Mouse (Mus musculus) midbrain, embryonic 11.5 days (tissue): ENCODE data around the gene Mmp24. TPM values are rescaled to one million over a fixed set of nuclear protein-coding genes. Genes with fewer than 3 reads are reported as not detected.

Experiments used
- ATAC-seq: fragments of 200-750 bp; cut with Nextera tagmentation; 2 replicates; pipeline ENCODE4 v1.8.0; 2017; ENCODE audit warnings: moderate TSS enrichment, moderate library complexity; ENCODE audit not compliant: low FRiP score
- DNase-seq: peaks from one replicate; pipeline ENCODE4 v3.0.0; 2015; ENCODE audit warnings: low spot score; ENCODE audit errors: missing footprints
- H3K27ac ChIP-seq: fragments of 300-500 bp; sonication (generic); 2 replicates; pipeline ENCODE4 v1.5.1; 2014; ENCODE audit warnings: low read depth, low read length
- H3K27me3 ChIP-seq: fragments of 300-500 bp; sonication (generic); 2 replicates; pipeline ENCODE4 v1.6.1; 2014; ENCODE audit warnings: mild to moderate bottlenecking, low read length, moderate library complexity, mixed read lengths; ENCODE audit not compliant: control insufficient read depth, insufficient read depth
- H3K36me3 ChIP-seq: fragments of 300-500 bp; sonication (generic); 2 replicates; pipeline ENCODE4 v1.6.1; 2014; ENCODE audit warnings: mild to moderate bottlenecking, low read length, moderate library complexity, mixed read lengths; ENCODE audit not compliant: control insufficient read depth, insufficient read depth
- H3K4me1 ChIP-seq: fragments of 300-500 bp; sonication (generic); 2 replicates; pipeline ENCODE4 v1.6.1; 2014; ENCODE audit warnings: low read length; ENCODE audit not compliant: control insufficient read depth, insufficient read depth
- H3K4me2 ChIP-seq: fragments of 300-500 bp; sonication (generic); 2 replicates; pipeline ENCODE4 v1.6.1; 2014; ENCODE audit warnings: mild to moderate bottlenecking, moderate library complexity
- H3K4me3 ChIP-seq: fragments of 300-500 bp; sonication (generic); 2 replicates; pipeline ENCODE4 v1.5.1; 2014; ENCODE audit warnings: low read depth, low read length
- H3K9ac ChIP-seq: fragments of 300-500 bp; sonication (generic); 2 replicates; pipeline ENCODE4 v1.6.1; 2014; ENCODE audit warnings: low read length
- H3K9me3 ChIP-seq: fragments of 300-500 bp; sonication (generic); 2 replicates; pipeline ENCODE4 v1.6.1; 2016; ENCODE audit warnings: low read length; ENCODE audit not compliant: control insufficient read depth
- WGBS: fragments of 180-500 bp; shearing (Covaris S2); extraction: QIAGEN DNeasy Blood & Tissue Kit; methylation state at CpG from one replicate; pipeline ENCODE4 v1.1.7; 2014; 5-methylcytosine and 5-hydroxymethylcytosine counted together
- polyA plus RNA-seq: library from polyadenylated mRNA; unstranded; fragments of >200 nt; fragmentation: Nextera tagmentation; extraction: Ambion mirVana; gene quantifications from 2 replicates; pipeline ENCODE4 v1.2.1, GENCODE M21; 2014

The Mmp24 gene
- polyA plus RNA-seq, 1 experiment from 2014 or later, result 2.0 TPM

DNA sequence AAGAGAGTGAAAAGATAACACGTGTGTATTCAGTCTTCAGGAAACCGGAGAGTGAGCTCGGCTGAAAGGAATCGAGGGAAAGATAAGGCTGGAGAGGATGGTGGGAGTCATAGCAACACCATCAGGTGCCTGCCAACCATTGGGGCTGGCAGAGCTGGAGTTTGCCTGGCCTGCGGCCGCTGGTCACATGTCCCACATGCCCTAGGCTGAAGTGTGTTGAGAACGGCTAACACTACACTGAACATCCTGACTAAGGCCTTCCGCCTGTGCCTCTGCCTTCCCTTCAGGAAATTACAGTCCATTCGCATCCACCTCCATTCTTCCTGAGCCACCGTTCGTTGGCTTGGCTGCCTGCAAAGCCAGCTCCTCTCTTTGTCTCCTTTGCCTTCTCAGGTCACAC, 32.9 kb upstream of the Mmp24 start:
- Histone ChIP-seq H3K4me1 (no peaks in the 10 kb centered on the region), H3K4me2 (no peak overlapping the region), H3K9me3 (no peaks in the 10 kb centered on the region), H3K36me3 (no peaks in the 10 kb centered on the region), H3K27ac (no peak overlapping the region), H3K9ac (no peak overlapping the region), H3K27me3 (no peaks in the 10 kb centered on the region), H3K4me3 (no peak overlapping the region)
- no peak for DNase-seq
- 86% methylated on average over 11 of the region's 11 CpGs for WGBS
- ATAC-seq, result no peak

- DNase-seq, result no peak
- no peak overlapping the region for H3K4me3 ChIP-seq
- no peak overlapping the region for H3K4me2 ChIP-seq
- H3K9ac ChIP-seq, result no peak overlapping the region
- no peaks in the 10 kb centered on the region for H3K4me1 ChIP-seq
- no peak overlapping the region for H3K27ac ChIP-seq
- ATAC-seq, result no peak
- H3K9me3 ChIP-seq, result no peaks in the 10 kb centered on the region
- no peaks in the 10 kb centered on the region for H3K27me3 ChIP-seq
- WGBS, result 84% methylated on average over 12 of the region's 12 CpGs
- no peaks in the 10 kb centered on the region for H3K36me3 ChIP-seq
Measured at GRCm38 (mm10) chr2:155742931-155743337, 32.2 kb upstream of the Mmp24 start.

DNA sequence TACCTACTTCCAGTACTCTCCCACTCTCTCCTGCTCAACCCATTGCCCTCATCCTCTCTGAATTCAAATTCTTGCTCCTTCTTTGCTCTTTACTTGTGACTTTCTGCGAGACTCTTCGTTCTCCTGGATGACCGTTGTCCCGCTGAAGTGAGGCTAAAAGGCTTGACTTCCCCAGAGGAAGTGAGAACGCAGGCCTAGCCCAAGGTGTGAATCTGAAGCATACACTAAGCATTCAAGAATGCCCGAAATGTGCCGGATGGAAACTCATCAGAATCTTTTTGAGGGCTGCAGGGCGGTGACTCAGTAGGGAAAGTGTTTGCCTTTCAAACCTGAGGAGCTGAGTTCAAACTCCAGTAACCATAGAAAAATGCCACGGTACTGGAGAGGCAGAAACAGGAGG, 31.8 kb upstream of the Mmp24 start:
- Histone ChIP-seq H3K36me3 (no peaks in the 10 kb centered on the region), H3K4me1 (no peaks in the 10 kb centered on the region), H3K9ac (no peak overlapping the region), H3K4me2 (no peak overlapping the region), H3K9me3 (no peaks in the 10 kb centered on the region), H3K27me3 (no peaks in the 10 kb centered on the region), H3K4me3 (no peak overlapping the region), H3K27ac (no peak overlapping the region)
- ATAC-seq (no peak), DNase-seq (no peak)
- 93% methylated on average over 9 of the region's 9 CpGs for whole genome bisulfite sequencing

DNA sequence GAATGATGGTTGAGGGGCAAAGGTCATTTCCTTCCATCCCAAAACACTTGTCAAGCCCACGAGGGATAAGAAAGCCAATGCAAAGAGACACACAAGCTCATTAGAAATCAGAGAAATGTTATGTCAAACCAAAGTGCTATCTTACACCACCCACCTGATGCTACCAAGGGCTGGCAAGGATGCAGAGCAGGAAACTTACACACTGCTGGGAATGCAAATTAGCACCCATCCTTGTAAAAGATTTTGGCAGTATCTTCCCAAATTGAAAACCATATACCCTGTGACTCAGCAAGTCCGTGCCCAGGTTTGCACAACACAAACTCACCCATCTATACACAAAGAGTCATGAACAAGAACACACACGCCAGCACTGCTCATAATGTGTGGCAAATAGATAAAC, 29.7 kb upstream of the Mmp24 start:
- Histone ChIP-seq H3K9ac (no peak overlapping the region), H3K27ac (no peak overlapping the region), H3K4me1 (no peaks in the 10 kb centered on the region), H3K4me2 (no peak overlapping the region), H3K36me3 (no peaks in the 10 kb centered on the region), H3K4me3 (no peak overlapping the region), H3K9me3 (no peaks in the 10 kb centered on the region), H3K27me3 (no peaks in the 10 kb centered on the region)
- no peak for ATAC-seq
- 67% methylated on average over 3 of the region's 3 CpGs for WGBS
- DNase-seq, result no peak

DNA sequence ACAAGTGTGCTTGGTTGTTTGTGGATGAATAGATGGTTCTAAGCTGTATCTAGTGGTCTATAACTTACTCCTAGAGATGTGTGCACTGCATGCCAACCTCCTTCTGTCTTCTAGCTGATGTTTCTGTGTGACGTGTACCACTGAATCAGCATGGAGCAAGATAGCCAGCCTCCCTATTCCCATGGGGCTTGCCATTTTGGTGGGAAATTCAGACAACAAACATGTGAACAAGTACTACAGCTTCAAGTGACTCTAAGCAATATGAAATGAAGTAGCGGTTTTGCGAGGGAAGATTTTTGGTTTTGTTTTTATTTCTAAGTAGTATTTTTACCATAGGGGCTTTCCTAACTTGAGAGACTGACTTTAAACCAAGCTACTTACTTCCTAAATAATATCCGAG, 25.7 kb upstream of the Mmp24 start:
- no peak overlapping the region for H3K4me3 ChIP-seq
- ATAC-seq, result no peak
- no peaks in the 10 kb centered on the region for H3K36me3 ChIP-seq
- WGBS, result 91% methylated on average over 4 of the region's 4 CpGs
- no peaks in the 10 kb centered on the region for H3K27me3 ChIP-seq
- no peak overlapping the region for H3K27ac ChIP-seq
- no peaks in the 10 kb centered on the region; the same call in 1 of the 2 replicates for H3K4me1 ChIP-seq
- H3K9me3 ChIP-seq, result no peaks in the 10 kb centered on the region
- no peak overlapping the region for H3K9ac ChIP-seq
- DNase-seq, result no peak
- H3K4me2 ChIP-seq, result no peak overlapping the region

DNA sequence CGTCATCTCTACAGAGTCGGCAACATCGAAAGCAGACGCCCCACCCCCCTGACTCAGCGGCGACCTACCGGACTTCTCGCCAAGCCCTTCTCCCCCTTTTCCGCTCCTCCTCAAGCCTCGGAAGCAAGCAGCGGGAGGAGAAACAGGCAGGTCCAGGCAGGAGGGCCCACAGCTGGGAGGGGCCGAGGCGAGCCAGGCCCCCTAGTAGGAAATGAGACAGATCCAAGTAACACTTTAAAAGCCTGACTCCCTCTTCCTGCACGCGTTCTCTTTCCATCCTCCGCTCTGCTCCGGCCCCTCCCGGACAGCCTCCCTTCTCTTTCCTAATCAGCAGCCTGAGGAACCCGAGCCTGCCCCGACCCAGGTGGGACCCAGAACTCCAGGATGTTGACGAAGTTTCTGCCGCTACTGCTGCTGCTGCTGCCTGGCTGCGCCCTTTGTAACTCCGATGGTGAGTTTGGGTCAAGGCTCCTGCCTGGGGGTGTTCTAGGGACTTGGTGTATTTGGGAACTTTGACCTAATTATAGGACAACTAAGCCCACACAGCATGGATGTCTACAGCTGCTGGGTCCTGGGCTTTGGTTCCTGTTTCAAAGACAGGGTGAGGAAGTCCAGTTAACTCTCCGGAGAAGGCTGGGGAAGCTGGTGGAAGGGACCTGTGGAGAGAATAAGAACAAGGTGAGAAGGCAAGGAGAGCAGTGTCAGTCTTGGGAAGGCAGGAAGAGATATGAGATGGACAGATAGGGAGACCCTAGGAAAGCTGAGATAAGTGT, 23.9 kb upstream of the Mmp24 start, which contains the start of gene Procr:
Gene Procr (plus strand): TSS at position 104 of the 773 bp plus-strand sequence.
- no peaks in the 10 kb centered on the region for H3K27me3 ChIP-seq
- 1% methylated on average over 25 of the region's 25 CpGs for WGBS
- no peaks in the 10 kb centered on the region for H3K9me3 ChIP-seq
- ATAC-seq, result no peak
- peak within 1 kb of the TSS; percentile 27 for H3K4me3 ChIP-seq
- H3K4me2 ChIP-seq, result peak within 1 kb of the TSS; percentile 55
- H3K27ac ChIP-seq, result no peak within 1 kb of the TSS
- H3K9ac ChIP-seq, result peak within 1 kb of the TSS; percentile 53
- H3K4me1 ChIP-seq, result no peaks in the 10 kb centered on the region; the same call in 1 of the 2 replicates
- no peaks in the 10 kb centered on the region for H3K36me3 ChIP-seq
- peak; percentile 86 for DNase-seq

DNA sequence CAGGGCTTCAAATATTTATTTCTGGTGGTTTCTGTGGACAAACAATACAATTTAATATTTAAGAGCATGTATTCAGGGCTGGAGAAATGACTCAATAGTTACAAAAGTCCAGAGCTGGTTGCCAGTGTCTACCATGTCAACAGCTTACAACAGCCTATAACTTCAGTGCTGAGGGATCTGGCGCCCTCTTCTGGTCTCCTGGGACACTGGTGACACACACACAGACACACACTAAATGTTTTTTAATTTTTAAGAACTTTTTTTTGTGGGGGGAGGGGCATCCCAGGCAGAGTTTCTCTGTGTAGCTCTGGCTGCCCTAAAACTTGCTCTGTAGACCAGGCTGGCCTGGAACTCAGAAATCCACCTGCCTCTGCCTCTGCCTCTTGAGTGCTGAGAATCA, 19.4 kb upstream of the Mmp24 start:
- H3K27me3 ChIP-seq, result no peaks in the 10 kb centered on the region
- no peak overlapping the region for H3K4me2 ChIP-seq
- ATAC-seq (no peak), DNase-seq (no peak)
- no peaks in the 10 kb centered on the region; the same call in 1 of the 2 replicates for H3K4me1 ChIP-seq
- WGBS, result 5% methylated on average over 1 of the region's 1 CpGs
- H3K9ac ChIP-seq, result no peak overlapping the region
- H3K36me3 ChIP-seq, result no peaks in the 10 kb centered on the region
- no peaks in the 10 kb centered on the region for H3K9me3 ChIP-seq
- H3K27ac ChIP-seq, result no peak overlapping the region
- no peak overlapping the region for H3K4me3 ChIP-seq

DNA sequence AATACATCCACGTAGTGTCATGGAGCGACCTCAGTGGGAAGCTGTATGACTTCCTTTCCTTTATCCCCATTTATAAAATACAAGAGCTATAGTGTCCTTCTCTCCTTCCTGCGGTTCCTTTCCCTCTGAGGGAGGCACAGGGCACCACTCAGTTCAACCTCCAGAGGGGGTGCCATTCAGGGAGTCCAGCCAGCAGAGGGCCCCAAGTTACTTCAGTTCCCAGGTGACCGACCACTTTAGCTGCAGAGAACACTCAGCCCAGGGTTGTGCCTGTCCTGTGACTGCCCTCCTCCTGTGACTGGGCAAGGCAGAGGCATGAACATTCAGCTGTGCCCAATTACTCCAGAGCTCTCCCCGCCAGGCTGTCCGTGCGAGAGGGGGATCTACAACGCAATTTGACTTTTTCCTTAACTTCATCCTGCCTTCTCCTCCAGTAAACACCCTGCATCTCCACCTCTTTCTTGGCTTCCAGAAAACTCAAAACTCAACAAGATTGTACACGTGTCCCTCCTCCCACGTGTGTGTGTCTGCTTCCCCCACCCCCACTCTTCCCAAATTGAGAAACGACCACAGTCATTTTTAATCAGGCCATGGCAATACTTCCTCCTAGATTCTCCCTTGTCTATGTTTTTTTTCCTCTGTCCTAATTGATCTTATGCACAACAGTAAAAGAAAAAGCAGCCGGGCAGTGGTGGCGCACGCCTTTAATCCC, 18.1 kb upstream of the Mmp24 start:
- ATAC-seq, result no peak
- H3K4me3 ChIP-seq, result no peak overlapping the region
- WGBS, result 65% methylated on average over 14 of the region's 14 CpGs

GRCm38 (mm10) chr2:155764679-155765418, 10.3 kb upstream of the Mmp24 start:
- ATAC-seq (peak; percentile 66; the same call in 1 of the 2 replicates), DNase-seq (peak; percentile 98)
- Histone ChIP-seq H3K36me3 (no peaks in the 10 kb centered on the region), H3K9me3 (no peaks in the 10 kb centered on the region), H3K4me2 (no peak overlapping the region), H3K4me3 (no peak overlapping the region), H3K27me3 (no peaks in the 10 kb centered on the region), H3K9ac (no peak overlapping the region), H3K4me1 (no peaks in the 10 kb centered on the region), H3K27ac (no peak overlapping the region)
- WGBS, result 54% methylated on average over 13 of the region's 13 CpGs

More for the DNA sequence above, 18.1 kb upstream of the Mmp24 start:
- no peaks in the 10 kb centered on the region for H3K27me3 ChIP-seq
- no peak overlapping the region for H3K9ac ChIP-seq
- H3K36me3 ChIP-seq, result no peaks in the 10 kb centered on the region
- H3K4me2 ChIP-seq, result no peak overlapping the region
- no peaks in the 10 kb centered on the region for H3K4me1 ChIP-seq
- H3K27ac ChIP-seq, result no peak overlapping the region
- no peak for DNase-seq
- no peaks in the 10 kb centered on the region for H3K9me3 ChIP-seq
